Mouse (Mus musculus) lung, postnatal 4 days (tissue): ENCODE measurements around the gene Rras.
A peak's percentile ranks its signal among the peaks of the same experiment; 100 is the strongest.
"Not testable (repeated sequence)": the region's sequence is repeated elsewhere in the genome, so short reads cannot be mapped to it uniquely, and the experiment has no call there.

Experiments
- DNase-seq, 2 experiments: peaks; one replicate each; pipeline ENCODE4 v3.0.0; 2021

Gene Rras

GRCm38 (mm10) chr7:45000539-45001114, 17.1 kb upstream of the Rras start:
- no peak for DNase-seq

GRCm38 (mm10) chr7:45002440-45002839, 15.3 kb upstream of the Rras start:
- DNase-seq, result no peak

- no peak for DNase-seq
Measured at GRCm38 (mm10) chr7:45004546-45004945, 13.2 kb upstream of the Rras start.

GRCm38 (mm10) chr7:45005321-45005992, 12.3 kb upstream of the Rras start:
- DNase-seq, result no peak

GRCm38 (mm10) chr7:45006503-45006902, 11.3 kb upstream of the Rras start:
- no peak for DNase-seq

- no peak for DNase-seq
Measured at GRCm38 (mm10) chr7:45007141-45007540, 10.6 kb upstream of the Rras start.

- DNase-seq, result no peak
Measured at GRCm38 (mm10) chr7:45007846-45008245, 9.9 kb upstream of the Rras start.

- no peak for DNase-seq
Measured at GRCm38 (mm10) chr7:45008411-45008810, 9.3 kb upstream of the Rras start.

GRCm38 (mm10) chr7:45012011-45012410, 5.8 kb upstream of the Rras start:
- DNase-seq, result no peak

- DNase-seq, result no peak
Measured at GRCm38 (mm10) chr7:45012824-45013223, 4.9 kb upstream of the Rras start.

- DNase-seq, result no peak
Measured at GRCm38 (mm10) chr7:45013366-45014095, 4.2 kb upstream of the Rras start.

- DNase-seq, result no peak
Measured at GRCm38 (mm10) chr7:45014096-45014451, 3.7 kb upstream of the Rras start.

GRCm38 (mm10) chr7:45015344-45015956, 2.3 kb upstream of the Rras start:
- no peak for DNase-seq

- DNase-seq, result peak; percentile 99 to 100
Measured at GRCm38 (mm10) chr7:45015957-45016612, 1.7 kb upstream of the Rras start, which contains the start of gene Scaf1. Gene Scaf1 (minus strand): TSS chr7:45016363.

- DNase-seq, result no peak
Measured at GRCm38 (mm10) chr7:45016761-45017160, 1.0 kb upstream of the Rras start.

- DNase-seq, result peak; percentile 75 to 83
Measured at GRCm38 (mm10) chr7:45019031-45019571, 1.3 kb downstream of the Rras start.

GRCm38 (mm10) chr7:45020225-45020624, 2.5 kb downstream of the Rras start:
- DNase-seq, result no peak

GRCm38 (mm10) chr7:45023711-45024110, 6.0 kb downstream of the Rras start:
- not testable (repeated sequence) for DNase-seq

- DNase-seq, result no peak
Measured at GRCm38 (mm10) chr7:45024281-45025248, 6.8 kb downstream of the Rras start.

- DNase-seq, result no peak
Measured at GRCm38 (mm10) chr7:45025601-45026220, 8.0 kb downstream of the Rras start.

GRCm38 (mm10) chr7:45026256-45026655, 8.5 kb downstream of the Rras start:
- no peak for DNase-seq
